Mouse (Mus musculus): ENCODE results near the gene LTO1. TPM values are rescaled to one million over a fixed set of nuclear protein-coding genes. Genes with fewer than 3 reads are reported as not detected.
"Not testable (repeated sequence)": the region's sequence is repeated elsewhere in the genome, so short reads cannot be mapped to it uniquely, and the experiment has no call there.

LTO1 gene
- polyA plus RNA-seq, 1 experiment from 2014 or later: 17.1 TPM

DNA sequence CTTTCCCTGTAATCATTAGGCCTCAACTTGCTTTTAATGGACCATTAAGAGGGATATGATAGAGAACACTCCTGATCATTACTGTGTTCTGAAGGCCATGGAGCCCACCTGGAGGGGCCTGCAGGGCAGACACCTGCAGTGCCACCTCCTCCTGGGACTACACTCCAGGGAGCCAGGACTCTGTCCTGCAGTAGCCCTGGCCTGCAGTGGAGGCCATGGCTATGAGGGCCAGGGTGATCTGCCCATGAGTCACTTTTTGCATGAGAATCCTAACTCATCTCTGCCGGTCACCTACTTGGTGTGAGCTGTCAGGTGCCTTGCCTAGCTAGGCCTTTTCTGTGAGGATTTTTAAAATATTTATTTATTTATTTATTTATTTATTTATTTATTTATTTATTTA lies 36.5 kb upstream of the LTO1 start:
- Histone ChIP-seq H3K36me3 (ENCODE audit: control insufficient read depth, insufficient read depth, low read length) (no peaks in the 10 kb centered on the region), H3K27me3 (ENCODE audit: control insufficient read depth, insufficient read depth, low read length) (no peaks in the 10 kb centered on the region), H3K4me1 (replicated peaks; ENCODE audit: control insufficient read depth, insufficient read depth) (no peaks in the 10 kb centered on the region), H3K27ac (replicated peaks) (no peak overlapping the region), H3K9ac (ENCODE audit: low read length) (no peak overlapping the region), H3K4me2 (replicated peaks; ENCODE audit: low read depth) (no peak overlapping the region), H3K9me3 (ENCODE audit: control insufficient read depth, low read length) (no peaks in the 10 kb centered on the region), H3K4me3 (ENCODE audit: low read depth, low read length) (no peak overlapping the region)
- no peak for ATAC-seq (ENCODE audit: low FRiP score, low TSS enrichment)
- no peak for DNase-seq (ENCODE audit: low spot score)
- 83% methylated on average over 1 of the region's 1 CpGs for WGBS
- TF ChIP-seq EP300 (optimal IDR thresholded peaks at IDR 0.05) (no peak), CTCF (IDR thresholded peaks at IDR 0.05; ENCODE audit: low read depth) (no peak)

DNA sequence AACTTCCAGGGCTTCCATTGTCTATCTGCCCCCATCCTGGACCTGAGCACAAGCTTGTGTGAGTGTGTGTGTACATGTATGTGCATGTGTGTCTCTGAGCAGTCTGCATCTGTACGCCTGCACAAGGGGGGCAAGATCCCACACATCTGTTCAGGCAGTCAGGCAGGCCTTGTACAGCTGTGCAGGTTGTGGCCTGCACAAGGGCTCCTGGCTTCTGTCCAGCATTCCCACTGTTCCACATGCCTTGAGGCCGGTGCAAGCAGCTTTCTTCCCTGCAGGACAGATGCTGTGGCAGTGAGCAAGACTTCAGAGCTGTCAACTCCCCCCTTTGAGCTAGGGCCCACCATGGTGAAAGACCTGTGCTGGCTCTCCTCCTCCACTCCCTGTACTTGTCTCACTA lies 31.8 kb upstream of the LTO1 start:
- DNase-seq (ENCODE audit: low spot score) (no peak), ATAC-seq (ENCODE audit: low FRiP score, low TSS enrichment) (no peak)
- Histone ChIP-seq H3K9me3 (ENCODE audit: control insufficient read depth, low read length) (no peaks in the 10 kb centered on the region), H3K27ac (replicated peaks) (no peak overlapping the region), H3K4me3 (ENCODE audit: low read depth, low read length) (no peak overlapping the region), H3K9ac (ENCODE audit: low read length) (no peak overlapping the region), H3K36me3 (ENCODE audit: control insufficient read depth, insufficient read depth, low read length) (no peaks in the 10 kb centered on the region), H3K4me2 (replicated peaks; ENCODE audit: low read depth) (no peak overlapping the region), H3K27me3 (ENCODE audit: control insufficient read depth, insufficient read depth, low read length) (no peaks in the 10 kb centered on the region), H3K4me1 (replicated peaks; ENCODE audit: control insufficient read depth, insufficient read depth) (no peaks in the 10 kb centered on the region)
- TF ChIP-seq EP300 (optimal IDR thresholded peaks at IDR 0.05) (no peak), CTCF (IDR thresholded peaks at IDR 0.05; ENCODE audit: low read depth) (no peak)
- 18% methylated on average over 2 of the region's 2 CpGs for WGBS

DNA sequence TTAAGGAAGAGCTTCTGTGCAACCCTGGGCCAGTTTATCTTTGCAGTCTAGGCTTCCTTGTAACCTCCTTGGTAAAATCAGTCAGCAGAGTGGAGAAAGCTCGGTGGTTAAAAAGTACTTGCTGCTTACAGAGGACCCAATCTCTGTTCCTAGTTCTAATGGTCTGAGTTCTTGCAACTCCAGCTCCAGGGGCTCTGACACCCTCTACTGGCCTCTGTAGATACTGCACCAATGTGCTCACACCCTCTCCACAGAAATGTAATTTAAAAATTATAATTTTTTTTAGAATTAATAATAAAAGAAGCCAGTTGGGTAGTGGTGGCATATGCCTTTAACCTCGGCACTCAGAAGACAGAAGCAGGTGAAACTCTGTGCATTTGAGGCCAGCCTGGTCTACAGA lies 27.2 kb upstream of the LTO1 start:
- no peaks in the 10 kb centered on the region for H3K36me3 ChIP-seq (ENCODE audit: control insufficient read depth, insufficient read depth, low read length)
- no peak overlapping the region for H3K4me2 ChIP-seq (replicated peaks; ENCODE audit: low read depth)
- H3K4me3 ChIP-seq (ENCODE audit: low read depth, low read length): no peak overlapping the region
- DNase-seq (ENCODE audit: low spot score): no peak
- H3K4me1 ChIP-seq (replicated peaks; ENCODE audit: control insufficient read depth, insufficient read depth): no peaks in the 10 kb centered on the region
- H3K9ac ChIP-seq (ENCODE audit: low read length): no peak overlapping the region
- WGBS: 78% methylated on average over 2 of the region's 2 CpGs
- TF ChIP-seq CTCF (IDR thresholded peaks at IDR 0.05; ENCODE audit: low read depth) (peak; percentile 34), EP300 (optimal IDR thresholded peaks at IDR 0.05) (no peak)
- no peak overlapping the region for H3K27ac ChIP-seq (replicated peaks)
- no peak for ATAC-seq (ENCODE audit: low FRiP score, low TSS enrichment)
- H3K27me3 ChIP-seq (ENCODE audit: control insufficient read depth, insufficient read depth, low read length): 0 out of 2 replicates have a peak, but pooled peaks cover 2% of the 10 kb centered on the region
- no peaks in the 10 kb centered on the region for H3K9me3 ChIP-seq (ENCODE audit: control insufficient read depth, low read length)

GRCm38 (mm10) chr7:144888564-144889299 lies 26.2 kb upstream of the LTO1 start:
- Histone ChIP-seq H3K27me3 (ENCODE audit: control insufficient read depth, insufficient read depth, low read length) (0 out of 2 replicates have a peak, but pooled peaks cover 2% of the 10 kb centered on the region), H3K4me3 (ENCODE audit: low read depth, low read length) (no peak overlapping the region), H3K4me2 (replicated peaks; ENCODE audit: low read depth) (no peak overlapping the region), H3K9ac (ENCODE audit: low read length) (no peak overlapping the region), H3K27ac (replicated peaks) (no peak overlapping the region), H3K4me1 (replicated peaks; ENCODE audit: control insufficient read depth, insufficient read depth) (no peaks in the 10 kb centered on the region), H3K36me3 (ENCODE audit: control insufficient read depth, insufficient read depth, low read length) (no peaks in the 10 kb centered on the region), H3K9me3 (ENCODE audit: control insufficient read depth, low read length) (no peaks in the 10 kb centered on the region)
- no peak for TF ChIP-seq CTCF (IDR thresholded peaks at IDR 0.05; ENCODE audit: low read depth)
- TF ChIP-seq EP300 (optimal IDR thresholded peaks at IDR 0.05): no peak
- DNase-seq (ENCODE audit: low spot score) (no peak), ATAC-seq (ENCODE audit: low FRiP score, low TSS enrichment) (no peak)
- 10% methylated on average over 18 of the region's 18 CpGs for WGBS

GRCm38 (mm10) chr7:144890661-144891060 lies 24.2 kb upstream of the LTO1 start:
- 91% methylated on average over 1 of the region's 1 CpGs for WGBS
- not testable (repeated sequence) for DNase-seq (ENCODE audit: low spot score); H3K4me3 ChIP-seq (ENCODE audit: low read depth, low read length); H3K4me1 ChIP-seq (replicated peaks; ENCODE audit: control insufficient read depth, insufficient read depth); H3K4me2 ChIP-seq (replicated peaks; ENCODE audit: low read depth); ATAC-seq (ENCODE audit: low FRiP score, low TSS enrichment); H3K9me3 ChIP-seq (ENCODE audit: control insufficient read depth, low read length); H3K36me3 ChIP-seq (ENCODE audit: control insufficient read depth, insufficient read depth, low read length); H3K27ac ChIP-seq (replicated peaks); H3K9ac ChIP-seq (ENCODE audit: low read length)
- TF ChIP-seq CTCF (IDR thresholded peaks at IDR 0.05; ENCODE audit: low read depth): peak; percentile 23
- H3K27me3 ChIP-seq (ENCODE audit: control insufficient read depth, insufficient read depth, low read length): peaks cover 12% of the 10 kb centered on the region; the same call in 1 of the 2 replicates

- no peaks in the 10 kb centered on the region for H3K9me3 ChIP-seq (ENCODE audit: control insufficient read depth, low read length)
- DNase-seq (ENCODE audit: low spot score): no peak
- peaks cover 22% of the 10 kb centered on the region for H3K27me3 ChIP-seq (ENCODE audit: control insufficient read depth, insufficient read depth, low read length)
- no peak for ATAC-seq (ENCODE audit: low FRiP score, low TSS enrichment)
- peaks cover 5% of the 10 kb centered on the region; the same call in 1 of the 2 replicates for H3K4me1 ChIP-seq (replicated peaks; ENCODE audit: control insufficient read depth, insufficient read depth)
- no peak overlapping the region for H3K27ac ChIP-seq (replicated peaks)
- H3K9ac ChIP-seq (ENCODE audit: low read length): no peak overlapping the region
- H3K4me2 ChIP-seq (replicated peaks; ENCODE audit: low read depth): no peak overlapping the region
- 67% methylated on average over 2 of the region's 2 CpGs for WGBS
- no peak overlapping the region for H3K4me3 ChIP-seq (ENCODE audit: low read depth, low read length)
- no peaks in the 10 kb centered on the region for H3K36me3 ChIP-seq (ENCODE audit: control insufficient read depth, insufficient read depth, low read length)
- TF ChIP-seq CTCF (IDR thresholded peaks at IDR 0.05; ENCODE audit: low read depth) (no peak), EP300 (optimal IDR thresholded peaks at IDR 0.05) (no peak)
These were observed 23.0 kb upstream of the LTO1 start for GRCm38 (mm10) chr7:144891863-144892262.

All from stomach, postnatal 0 days (tissue).